Comparison of ENCODE assay signal across 8 mouse cellular contexts in the genomic region with DNA sequence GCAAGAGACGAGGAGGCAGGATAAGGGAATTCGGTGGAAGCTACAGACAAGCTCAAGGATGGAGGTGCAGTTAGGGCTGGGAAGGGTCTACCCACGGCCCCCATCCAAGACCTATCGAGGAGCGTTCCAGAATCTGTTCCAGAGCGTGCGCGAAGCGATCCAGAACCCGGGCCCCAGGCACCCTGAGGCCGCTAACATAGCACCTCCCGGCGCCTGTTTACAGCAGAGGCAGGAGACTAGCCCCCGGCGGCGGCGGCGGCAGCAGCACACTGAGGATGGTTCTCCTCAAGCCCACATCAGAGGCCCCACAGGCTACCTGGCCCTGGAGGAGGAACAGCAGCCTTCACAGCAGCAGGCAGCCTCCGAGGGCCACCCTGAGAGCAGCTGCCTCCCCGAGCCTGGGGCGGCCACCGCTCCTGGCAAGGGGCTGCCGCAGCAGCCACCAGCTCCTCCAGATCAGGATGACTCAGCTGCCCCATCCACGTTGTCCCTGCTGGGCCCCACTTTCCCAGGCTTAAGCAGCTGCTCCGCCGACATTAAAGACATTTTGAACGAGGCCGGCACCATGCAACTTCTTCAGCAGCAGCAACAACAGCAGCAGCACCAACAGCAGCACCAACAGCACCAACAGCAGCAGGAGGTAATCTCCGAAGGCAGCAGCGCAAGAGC. TPM values are rescaled to one million over a fixed set of nuclear protein-coding genes. Genes with fewer than 3 reads are reported as not detected.
A peak's percentile ranks its signal among the peaks of the same experiment; 100 is the strongest.
DNase-seq lines count a peak whose midpoint lies in the region; ATAC-seq and TF ChIP-seq lines count a peak whose summit lies in the region.

No protein-coding gene starts in this region.

- no peak for TF ChIP-seq CTCF in left cerebral cortex, adult 2 months (IDR thresholded peaks at IDR 0.05)

- peak in 1 of 2 experiments; percentile 39 for DNase-seq in left cerebral cortex, adult 2 months (ENCODE audit: extremely low spot score in 1 of 2, low spot score in 2 of 2)
- DNase-seq in left cerebral cortex, adult 11 months (ENCODE audit: low spot score) = no peak
- DNase-seq in adrenal gland, adult 8-10 months = peak; percentile 15
- DNase-seq in limb, embryonic 11.5 days (ENCODE audit: low spot score) = peak; percentile 28

- peak overlapping the region; percentile 70 for H3K4me2 ChIP-seq in forebrain, embryonic 16.5 days (ENCODE audit: low read length)
- H3K4me2 ChIP-seq in hindbrain, embryonic 13.5 days = peak overlapping the region; percentile 67
- H3K4me2 ChIP-seq in limb, embryonic 11.5 days (ENCODE audit: low read depth, severe bottlenecking) = peak overlapping the region; percentile 48
- peak overlapping the region; percentile 71 for H3K4me2 ChIP-seq in neural tube, embryonic 13.5 days

- intact Hi-C loops in left cerebral cortex, adult 2 months (cut with DNase I) = loop anchor here (10.0 kb wide), 1 partner anchor 235 kb away; no protein-coding TSS in a partner anchor

- peak overlapping the region; percentile 80 for H3K27ac ChIP-seq in left cerebral cortex, adult 2 months
- no peak overlapping the region for H3K27ac ChIP-seq in forebrain, embryonic 16.5 days (ENCODE audit: low read length)
- H3K27ac ChIP-seq in hindbrain, embryonic 13.5 days = no peak overlapping the region
- no peak overlapping the region for H3K27ac ChIP-seq in limb, embryonic 11.5 days (replicated peaks; ENCODE audit: low read depth, low read length)
- H3K27ac ChIP-seq in neural tube, embryonic 13.5 days (replicated peaks) = no peak overlapping the region

- 25% methylated on average over 24 of the region's 30 CpGs for WGBS in forebrain, embryonic 16.5 days
- WGBS in hindbrain, embryonic 13.5 days = 28% methylated on average over 30 of the region's 30 CpGs
- 24% methylated on average over 30 of the region's 30 CpGs for WGBS in limb, embryonic 11.5 days
- 22% methylated on average over 30 of the region's 30 CpGs for WGBS in neural tube, embryonic 13.5 days

- no peaks in the 10 kb centered on the region for H3K36me3 ChIP-seq in forebrain, embryonic 16.5 days (ENCODE audit: control insufficient read depth, insufficient read depth)
- no peaks in the 10 kb centered on the region for H3K36me3 ChIP-seq in hindbrain, embryonic 13.5 days
- no peaks in the 10 kb centered on the region for H3K36me3 ChIP-seq in limb, embryonic 11.5 days (ENCODE audit: control insufficient read depth, insufficient read depth, low read length)
- H3K36me3 ChIP-seq in neural tube, embryonic 13.5 days = no peaks in the 10 kb centered on the region

- peak overlapping the region; percentile 51 for H3K9ac ChIP-seq in forebrain, embryonic 16.5 days (replicated peaks; ENCODE audit: low read depth, low read length)
- peak overlapping the region; percentile 60 for H3K9ac ChIP-seq in hindbrain, embryonic 13.5 days
- no peak overlapping the region for H3K9ac ChIP-seq in limb, embryonic 11.5 days (ENCODE audit: low read length)
- H3K9ac ChIP-seq in neural tube, embryonic 13.5 days = peak overlapping the region; percentile 45; the same call in 1 of the 2 replicates

- peaks cover 3% of the 10 kb centered on the region; the same call in 1 of the 2 replicates for H3K27me3 ChIP-seq in forebrain, embryonic 16.5 days (replicated peaks; ENCODE audit: control insufficient read depth, insufficient read depth, low read length)
- H3K27me3 ChIP-seq in hindbrain, embryonic 13.5 days = peaks cover 56% of the 10 kb centered on the region
- H3K27me3 ChIP-seq in limb, embryonic 11.5 days (ENCODE audit: control insufficient read depth, insufficient read depth, low read length) = peaks cover 29% of the 10 kb centered on the region
- peaks cover 55% of the 10 kb centered on the region for H3K27me3 ChIP-seq in neural tube, embryonic 13.5 days

- peak overlapping the region; percentile 50 for H3K4me3 ChIP-seq in left cerebral cortex, adult 2 months
- H3K4me3 ChIP-seq in forebrain, embryonic 16.5 days (replicated peaks; ENCODE audit: low read length) = peak overlapping the region; percentile 45
- H3K4me3 ChIP-seq in hindbrain, embryonic 13.5 days = peak overlapping the region; percentile 44
- peak overlapping the region; percentile 28 for H3K4me3 ChIP-seq in limb, embryonic 11.5 days (ENCODE audit: low read depth, low read length)
- H3K4me3 ChIP-seq in neural tube, embryonic 13.5 days = peak overlapping the region; percentile 41

- ATAC-seq in forebrain, embryonic 16.5 days = peak; percentile 70
- peak; percentile 68 for ATAC-seq in hindbrain, embryonic 13.5 days (ENCODE audit: low FRiP score)
- 0 out of 2 replicates have a peak, but pooled peaks have one; percentile 21 for ATAC-seq in limb, embryonic 11.5 days (ENCODE audit: insufficient number of reproducible peaks, low FRiP score, low TSS enrichment, low read depth)
- ATAC-seq in neural tube, embryonic 13.5 days (ENCODE audit: low read depth) = peak; percentile 64
- ATAC-seq in monocyte, adult 5-6 weeks (replicated peaks; ENCODE audit: insufficient number of reproducible peaks, low FRiP score, low TSS enrichment, poor library complexity, severe bottlenecking) = no peak

- H3K9me3 ChIP-seq in forebrain, embryonic 16.5 days (ENCODE audit: control insufficient read depth, low read length) = no peaks in the 10 kb centered on the region
- H3K9me3 ChIP-seq in hindbrain, embryonic 13.5 days = no peaks in the 10 kb centered on the region
- H3K9me3 ChIP-seq in limb, embryonic 11.5 days (ENCODE audit: control insufficient read depth, low read length) = no peaks in the 10 kb centered on the region
- H3K9me3 ChIP-seq in neural tube, embryonic 13.5 days = no peaks in the 10 kb centered on the region

- peaks cover 8% of the 10 kb centered on the region for H3K4me1 ChIP-seq in forebrain, embryonic 16.5 days (replicated peaks; ENCODE audit: control insufficient read depth, insufficient read depth, low read length)
- peaks cover 10% of the 10 kb centered on the region for H3K4me1 ChIP-seq in hindbrain, embryonic 13.5 days (replicated peaks)
- no peaks in the 10 kb centered on the region for H3K4me1 ChIP-seq in limb, embryonic 11.5 days (ENCODE audit: control insufficient read depth, insufficient read depth, low read length)
- H3K4me1 ChIP-seq in neural tube, embryonic 13.5 days (replicated peaks) = peaks cover 21% of the 10 kb centered on the region

RNA-seq across cellular contexts. Expression of a gene that starts 1.3 kb away (rescaled TPM):
- total RNA-seq in left cerebral cortex, adult 2 months (2021) = 10 to 100 TPM; 15.4 to 15.6 TPM
- total RNA-seq in adrenal gland, adult 8-10 months (2022) = 10 to 100 TPM; 52.6 to 96.5 (median 62.3) TPM
- 0.09 and 0.13 TPM in 2 replicates for polyA plus RNA-seq in forebrain, embryonic 16.5 days (2015; fragmentation: Nextera tagmentation; extraction: Ambion mirVana)
- polyA plus RNA-seq in hindbrain, embryonic 13.5 days (2015; fragmentation: Nextera tagmentation; extraction: Ambion mirVana) = 0.04 and 0.05 TPM in 2 replicates
- polyA plus RNA-seq in limb, embryonic 11.5 days (2014; fragmentation: Nextera tagmentation; extraction: Ambion mirVana) = 0.03 and 0.09 TPM in 2 replicates
- polyA plus RNA-seq in neural tube, embryonic 13.5 days (2015; fragmentation: Nextera tagmentation; extraction: Ambion mirVana) = 0.06 and 0.11 TPM in 2 replicates
- 0.64 to 2.1 TPM (median 1.3 TPM) in 3 replicates for total RNA-seq in monocyte, adult 5-6 weeks (2017)
